Mouse (Mus musculus): ENCODE measurements at regions not wholly inside any gene's neighbourhood (a gene's known extent, or its start where the extent isn't known, plus 50 kb on each side); places are given as distances from the start of the nearest gene placed in this dataset.
"Not testable (repeated sequence)": the region's sequence is repeated elsewhere in the genome, so short reads cannot be mapped to it uniquely, and the experiment has no call there.

DNA sequence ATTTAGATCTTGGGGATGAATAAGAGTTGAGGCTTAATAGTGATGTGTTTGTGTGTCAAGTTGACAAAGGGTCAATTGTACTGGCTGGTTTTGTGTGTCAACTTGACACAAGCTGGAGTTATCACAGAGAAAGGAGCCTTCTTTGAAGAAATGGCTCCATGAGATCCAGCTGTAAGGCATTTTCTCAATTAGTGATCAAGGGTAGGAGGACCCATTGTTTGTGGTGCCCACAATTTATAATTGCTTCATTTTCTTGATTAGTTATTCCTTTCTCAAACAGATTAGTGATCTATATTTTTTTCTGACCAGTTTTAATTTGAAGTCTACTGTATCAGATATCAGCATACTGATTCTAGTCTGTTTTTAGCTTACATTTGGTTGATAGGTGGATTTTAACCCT, 313.5 kb upstream of the Nectin3 start:
- CTCF ChIA-PET: not testable (repeated sequence)

DNA sequence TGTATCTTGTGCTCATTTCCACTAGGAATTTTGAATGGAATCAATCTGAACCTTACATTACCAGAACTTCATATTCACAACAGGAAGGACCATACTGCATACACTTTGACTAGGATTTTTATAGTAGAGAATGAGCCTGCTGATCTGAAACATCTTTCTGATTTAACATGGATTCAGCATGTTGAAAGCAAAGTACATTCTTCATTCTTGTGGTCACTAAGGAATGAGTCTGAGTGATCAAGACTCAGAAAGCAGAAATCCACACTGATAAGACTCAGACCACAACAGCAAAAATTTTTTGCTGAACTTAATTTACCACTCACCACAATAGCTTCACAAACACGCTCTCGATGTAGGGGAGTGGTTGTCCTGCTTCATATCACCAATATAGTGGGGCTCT, 309.2 kb upstream of the Nectin3 start:
- CTCF ChIA-PET: no interaction called here

GRCm38 (mm10) chr16:46776367-46776766, 278.0 kb upstream of the Nectin3 start:
- CTCF ChIA-PET: no interaction called here

DNA sequence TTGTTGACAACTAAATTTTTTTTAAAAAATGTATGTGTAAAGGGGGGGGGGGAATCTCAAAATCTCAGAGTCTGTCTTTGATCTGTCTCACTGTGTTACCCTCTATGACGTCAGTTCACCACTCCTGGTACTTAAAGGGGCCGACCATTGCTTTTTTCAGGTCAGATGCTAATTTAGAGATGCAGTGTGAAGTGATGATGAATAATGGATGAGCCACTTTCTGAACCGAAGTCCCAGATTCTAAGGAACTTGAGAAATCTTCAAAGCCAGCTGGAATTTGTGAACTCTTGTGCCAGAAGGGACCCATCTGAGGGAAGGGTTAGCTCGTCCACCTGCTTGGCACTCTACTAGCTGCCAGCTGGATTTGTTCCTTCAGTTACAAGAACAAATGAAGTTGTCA, 271.1 kb upstream of the Nectin3 start:
- CTCF ChIA-PET: no interaction called here

- CTCF ChIA-PET: no interaction called here
Observed at GRCm38 (mm10) chr16:46768376-46768775, 270.1 kb upstream of the Nectin3 start.

- CTCF ChIA-PET: no interaction called here
Observed at GRCm38 (mm10) chr16:46735140-46735539, 236.8 kb upstream of the Nectin3 start.

GRCm38 (mm10) chr16:46728424-46728823, 230.1 kb upstream of the Nectin3 start:
- CTCF ChIA-PET: no interaction called here

DNA sequence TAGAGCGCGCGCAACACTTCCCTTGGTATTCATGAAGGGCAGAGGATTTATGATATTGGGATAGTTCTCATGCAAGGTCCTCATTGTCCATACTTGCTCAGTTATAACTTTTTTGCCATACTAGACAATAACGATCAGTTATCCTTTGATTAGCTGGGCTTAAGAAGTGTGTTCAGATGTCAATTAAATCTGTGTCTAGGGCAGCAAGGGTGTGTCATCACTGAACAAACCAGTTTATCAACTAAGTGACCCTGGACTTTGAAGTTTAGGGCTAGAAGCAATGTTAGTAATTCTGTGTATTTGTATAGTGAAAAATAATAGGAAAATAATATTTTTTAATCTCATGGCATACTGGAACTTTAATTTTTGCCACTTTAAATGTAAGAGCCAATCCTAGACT, 225.3 kb upstream of the Nectin3 start:
- CTCF ChIA-PET: no interaction called here

DNA sequence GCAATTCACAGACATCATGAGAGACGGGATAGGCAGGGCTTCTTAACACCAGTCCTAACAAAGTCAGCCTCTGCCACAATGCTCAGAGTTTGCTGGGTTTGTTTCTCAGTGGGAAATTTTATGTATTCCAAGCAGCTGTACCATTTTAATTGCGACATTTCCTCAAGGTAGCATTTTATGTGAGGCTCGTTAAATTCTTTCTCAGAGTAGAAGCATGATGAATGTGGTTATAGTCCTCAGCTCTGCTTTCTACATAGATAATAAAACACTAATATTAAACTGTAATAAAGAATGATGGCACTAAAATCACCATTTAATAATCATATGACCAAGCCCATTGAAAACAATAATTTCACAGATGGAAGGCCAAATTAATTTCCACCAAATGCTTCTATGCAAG, 181.5 kb upstream of the Nectin3 start:
- CTCF ChIA-PET: no interaction called here

DNA sequence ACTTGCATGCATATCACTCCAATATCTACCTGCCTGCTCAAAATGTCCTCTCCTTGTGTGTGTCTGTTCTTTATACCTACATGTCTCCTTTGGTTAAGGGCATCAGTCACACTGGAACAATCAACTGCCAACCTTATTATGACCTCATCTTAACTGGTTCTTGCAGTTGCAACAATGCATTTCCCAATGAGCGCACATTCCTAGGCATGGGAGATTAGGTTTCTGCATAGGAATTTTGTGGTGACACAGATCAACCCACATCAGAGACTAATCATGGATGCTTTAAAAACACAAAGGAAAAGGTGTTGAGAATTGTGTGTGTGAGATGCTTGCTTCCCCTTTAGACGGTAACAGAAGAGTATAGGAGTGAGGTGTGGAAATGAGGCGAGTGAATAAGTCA, 171.3 kb upstream of the Nectin3 start:
- CTCF ChIA-PET: no interaction called here

- CTCF ChIA-PET: no interaction called here
Observed at GRCm38 (mm10) chr16:46665566-46665965, 167.2 kb upstream of the Nectin3 start.

DNA sequence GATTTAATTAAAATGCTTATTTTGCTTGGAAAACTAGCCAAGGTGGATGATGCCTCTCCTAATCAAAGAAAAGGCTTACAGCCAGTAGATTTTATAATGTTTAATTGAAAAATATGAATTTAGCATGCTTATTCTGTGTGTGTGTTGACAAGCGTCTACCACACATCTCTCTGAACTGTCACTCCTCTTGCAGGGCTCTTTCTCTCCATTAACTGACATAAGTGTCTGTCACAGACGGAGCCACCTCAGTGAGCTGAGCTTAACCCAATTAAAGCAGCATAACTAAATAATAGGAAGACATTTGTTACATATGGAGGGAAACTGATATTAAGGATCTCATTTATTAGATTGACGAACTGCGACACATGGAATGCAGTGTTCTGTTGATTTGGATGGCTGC, 164.7 kb upstream of the Nectin3 start:
- CTCF ChIA-PET: no interaction called here

GRCm38 (mm10) chr16:46655041-46655440, 156.7 kb upstream of the Nectin3 start:
- CTCF ChIA-PET: no interaction called here

DNA sequence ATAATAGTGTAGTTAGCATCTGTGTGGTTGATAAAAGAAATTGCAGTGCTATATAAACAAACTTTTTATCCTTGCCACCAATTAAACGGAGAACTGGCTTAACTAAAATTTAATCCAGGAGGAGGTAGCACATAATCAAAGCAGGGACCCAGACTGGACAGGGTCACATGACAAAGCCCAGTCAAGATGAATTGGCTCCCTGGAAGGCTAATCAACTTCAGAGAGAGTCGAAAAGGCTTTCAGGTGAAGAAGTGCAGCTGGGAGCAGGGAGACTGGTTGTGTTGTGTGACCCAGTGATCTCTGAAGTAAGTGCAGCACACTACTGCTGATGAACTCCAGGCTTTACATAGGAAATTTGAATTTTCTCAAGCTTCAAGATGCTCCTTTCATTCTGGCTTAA, 127.5 kb upstream of the Nectin3 start:
- CTCF ChIA-PET: no interaction called here

- CTCF ChIA-PET: no interaction called here
Observed at GRCm38 (mm10) chr16:46623246-46623645, 124.9 kb upstream of the Nectin3 start.

- CTCF ChIA-PET: no interaction called here
Observed at GRCm38 (mm10) chr16:46619871-46620270, 121.5 kb upstream of the Nectin3 start.

GRCm38 (mm10) chr16:46617544-46618335, 119.4 kb upstream of the Nectin3 start:
- CTCF ChIA-PET: no interaction called here

- CTCF ChIA-PET: no interaction called here
Observed at GRCm38 (mm10) chr16:46616606-46617005, 118.3 kb upstream of the Nectin3 start.

- CTCF ChIA-PET: no interaction called here
Observed at GRCm38 (mm10) chr16:46613062-46613818, 114.9 kb upstream of the Nectin3 start.

DNA sequence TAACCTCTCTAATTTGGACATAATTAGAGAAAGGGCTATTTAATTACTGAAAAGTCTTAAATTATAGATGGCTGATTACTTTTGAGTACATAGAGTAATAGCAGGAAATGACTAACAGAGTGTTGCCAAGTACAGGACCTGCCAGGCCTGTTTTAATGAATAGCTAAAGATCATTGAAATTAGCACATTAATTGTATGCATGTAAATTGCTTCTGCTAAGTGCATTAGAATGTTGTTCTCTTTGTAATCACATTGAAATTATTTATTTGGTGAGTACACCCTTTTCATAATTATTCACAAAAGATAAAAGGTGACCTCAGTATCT, 107.5 kb upstream of the Nectin3 start:
- CTCF ChIA-PET: no interaction called here

DNA sequence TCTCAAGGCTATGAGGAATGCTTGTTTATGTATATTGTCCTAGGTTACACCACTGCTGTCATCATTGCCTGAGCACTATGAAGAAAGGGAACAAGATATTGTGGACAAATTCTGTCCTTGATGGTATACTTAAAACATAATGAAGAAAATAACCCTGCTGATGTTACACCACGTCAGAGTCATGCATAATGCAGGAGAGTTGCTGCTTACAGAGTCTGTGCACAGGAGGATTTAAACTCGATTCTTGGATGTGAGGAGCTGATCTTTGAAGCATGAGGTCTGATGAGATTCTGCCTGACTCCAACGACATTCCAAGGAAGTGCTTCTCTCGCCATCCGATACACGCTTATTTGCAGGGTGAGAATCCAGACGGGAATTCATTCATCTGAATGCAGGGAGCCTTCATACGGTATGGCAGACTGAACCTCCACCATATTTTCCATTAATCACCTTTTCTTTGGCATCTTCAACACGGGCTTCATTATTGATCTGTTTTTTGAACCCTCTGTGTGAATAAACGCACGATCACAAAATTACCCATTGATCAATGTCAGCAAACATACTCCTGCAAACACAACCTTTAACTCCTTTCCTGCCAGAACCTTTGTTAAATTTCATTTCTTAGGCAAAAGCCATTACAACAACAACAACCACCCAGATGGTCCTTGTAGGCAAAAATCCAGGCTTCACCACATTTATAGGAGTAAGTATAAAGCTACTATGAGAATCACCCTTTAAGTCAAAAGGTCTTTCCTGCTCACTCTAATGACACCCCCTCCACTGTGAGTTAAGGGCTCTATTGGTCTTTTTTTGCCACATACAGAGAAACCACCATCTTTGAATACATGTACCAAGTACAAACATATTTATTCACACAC, 106.9 kb upstream of the Nectin3 start:
- CTCF ChIA-PET: no interaction called here

GRCm38 (mm10) chr16:46592618-46593253, 94.4 kb upstream of the Nectin3 start:
- CTCF ChIA-PET: no interaction called here
